ENCODE assay signal across 8 mouse cellular contexts in the genomic region with DNA sequence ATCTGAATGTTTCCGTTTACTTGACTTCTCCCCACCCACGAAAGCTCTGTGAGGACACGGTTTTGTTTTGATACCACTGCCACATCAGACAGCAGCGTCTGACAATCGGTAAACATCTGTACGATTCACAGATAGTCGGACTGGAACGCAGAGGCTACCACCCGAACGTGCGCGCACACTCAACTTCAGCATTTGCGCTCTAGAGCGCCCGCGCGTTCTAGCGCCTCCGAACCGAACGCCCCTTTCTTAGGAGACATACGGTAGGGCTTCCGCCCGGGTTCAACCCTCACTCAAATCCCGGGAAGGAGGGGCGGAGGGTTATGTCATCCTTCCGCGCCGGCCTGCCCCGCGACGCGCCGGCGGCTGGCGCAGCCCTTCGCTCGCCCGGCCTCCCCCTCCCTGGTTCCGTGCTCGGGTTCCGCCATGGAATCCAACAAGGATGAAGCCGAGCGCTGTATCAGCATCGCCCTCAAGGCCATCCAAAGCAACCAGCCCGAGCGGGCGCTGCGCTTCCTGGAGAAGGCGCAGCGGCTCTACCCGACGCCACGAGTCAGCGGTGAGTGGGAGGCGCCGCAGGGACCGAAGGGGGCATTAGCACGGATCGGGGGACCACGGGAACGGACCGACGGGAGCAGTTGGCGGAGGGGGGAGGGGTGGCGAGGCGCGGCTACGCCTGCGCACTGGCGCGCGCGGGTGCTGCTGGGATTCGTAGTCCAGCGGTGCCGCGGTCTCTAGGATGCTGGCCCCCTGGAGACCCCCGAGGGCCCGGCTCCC. TPM values are rescaled to one million over a fixed set of nuclear protein-coding genes. Genes with fewer than 3 reads are reported as not detected.
DNase-seq lines count a peak whose midpoint lies in the region; ATAC-seq and TF ChIP-seq lines count a peak whose summit lies in the region.

Dnajb12 (plus strand) TSS at position 302 of the 774 bp plus-strand sequence.

- peak within 1 kb of the TSS; percentile 96 for H3K4me3 ChIP-seq in forebrain, embryonic 16.5 days (replicated peaks; ENCODE audit: low read length)
- H3K4me3 ChIP-seq in layer of hippocampus, adult 2 months: peak within 1 kb of the TSS; percentile 77
- peak within 1 kb of the TSS; percentile 91 for H3K4me3 ChIP-seq in lung, embryonic 14.5 days (ENCODE audit: low read depth, low read length)
- peak within 1 kb of the TSS; percentile 94 for H3K4me3 ChIP-seq in olfactory bulb, adult 2 months (ENCODE audit: insufficient read depth, low read depth, low read length)
- H3K4me3 ChIP-seq in thymus, adult 2 months (ENCODE audit: control insufficient read depth, insufficient read depth, low read length): peak within 1 kb of the TSS; percentile 78

- under 1% methylated on average over 76 of the region's 80 CpGs for WGBS in forebrain, embryonic 16.5 days
- 0% methylated on average over 80 of the region's 80 CpGs for WGBS in lung, embryonic 14.5 days
- WGBS in olfactory bulb, adult 2 months: under 1% methylated on average over 80 of the region's 80 CpGs
- WGBS in thymus, adult 2 months: under 1% methylated on average over 80 of the region's 80 CpGs

- peak; percentile 96 for DNase-seq in ES-CJ7 (ENCODE audit: low read depth, low spot score)
- DNase-seq in cerebellum, adult 11 months: peak; percentile 94
- DNase-seq in heart, postnatal 36 days: peak; percentile 91 to 97
- peak; percentile 94 to 96 for DNase-seq in layer of hippocampus, adult 2 months (ENCODE audit: low spot score in 2 of 2)
- DNase-seq in lung, embryonic 14.5 days: peak; percentile 99
- DNase-seq in thymus, adult 2 months: peak; percentile 94

- peak; percentile 94 for ATAC-seq in forebrain, embryonic 16.5 days
- peak; percentile 93 for ATAC-seq in lung, embryonic 14.5 days (ENCODE audit: insufficient read depth)

- peaks cover 21% of the 10 kb centered on the region for H3K4me1 ChIP-seq in forebrain, embryonic 16.5 days (replicated peaks; ENCODE audit: control insufficient read depth, insufficient read depth, low read length)
- H3K4me1 ChIP-seq in lung, embryonic 14.5 days (ENCODE audit: insufficient read depth): peaks cover 7% of the 10 kb centered on the region
- H3K4me1 ChIP-seq in olfactory bulb, adult 2 months (ENCODE audit: control insufficient read depth, insufficient read depth, low read length): peaks cover 9% of the 10 kb centered on the region; the same call in 1 of the 2 replicates
- H3K4me1 ChIP-seq in thymus, adult 2 months (replicated peaks; ENCODE audit: control insufficient read depth, insufficient read depth, low read length): peaks cover 2% of the 10 kb centered on the region; the same call in 1 of the 2 replicates

- TF ChIP-seq CTCF in layer of hippocampus, adult 2 months (conservative IDR thresholded peaks at IDR 0.05): no peak
- TF ChIP-seq CTCF in lung, embryonic 14.5 days (IDR thresholded peaks at IDR 0.05; ENCODE audit: low read depth): 0 out of 2 replicates have a peak, but pooled peaks have one; percentile 10
- TF ChIP-seq CTCF in olfactory bulb, adult 2 months (IDR thresholded peaks at IDR 0.05; ENCODE audit: insufficient read depth, low read depth, low read length): no peak
- 0 out of 2 replicates have a peak, but pooled peaks have one; percentile 31 for TF ChIP-seq CTCF in thymus, adult 2 months (IDR thresholded peaks at IDR 0.05; ENCODE audit: borderline replicate concordance, control insufficient read depth, extremely low read depth, insufficient read depth, low read length, poor library complexity)

- H3K27me3 ChIP-seq in forebrain, embryonic 16.5 days (replicated peaks; ENCODE audit: control insufficient read depth, insufficient read depth, low read length): no peaks in the 10 kb centered on the region
- H3K27me3 ChIP-seq in lung, embryonic 14.5 days (ENCODE audit: insufficient read depth, low read length): no peaks in the 10 kb centered on the region
- no peaks in the 10 kb centered on the region for H3K27me3 ChIP-seq in thymus, adult 2 months (ENCODE audit: control insufficient read depth, insufficient read depth, low read length)

- peak; percentile 94 for TF ChIP-seq POLR2A in olfactory bulb, adult 2 months (IDR thresholded peaks at IDR 0.05; ENCODE audit: insufficient read depth, low read depth, low read length)
- peak; percentile 72 for TF ChIP-seq POLR2A in thymus, adult 2 months (IDR thresholded peaks at IDR 0.05; ENCODE audit: control insufficient read depth, extremely low read depth, insufficient read depth, low read length, poor library complexity)

- H3K9ac ChIP-seq in forebrain, embryonic 16.5 days (replicated peaks; ENCODE audit: low read depth, low read length): peak within 1 kb of the TSS; percentile 99
- H3K9ac ChIP-seq in lung, embryonic 14.5 days: peak within 1 kb of the TSS; percentile 98

- no peaks in the 10 kb centered on the region for H3K9me3 ChIP-seq in forebrain, embryonic 16.5 days (ENCODE audit: control insufficient read depth, low read length)
- no peaks in the 10 kb centered on the region for H3K9me3 ChIP-seq in lung, embryonic 14.5 days (ENCODE audit: low read depth, low read length)

- H3K4me2 ChIP-seq in forebrain, embryonic 16.5 days (ENCODE audit: low read length): peak within 1 kb of the TSS; percentile 83
- peak within 1 kb of the TSS; percentile 85 for H3K4me2 ChIP-seq in lung, embryonic 14.5 days

- intact Hi-C loops in heart, postnatal 36 days (cut with DNase I): no loop called here

- no peaks in the 10 kb centered on the region for H3K36me3 ChIP-seq in forebrain, embryonic 16.5 days (ENCODE audit: control insufficient read depth, insufficient read depth)
- peaks cover 8% of the 10 kb centered on the region; the same call in 1 of the 2 replicates for H3K36me3 ChIP-seq in lung, embryonic 14.5 days (ENCODE audit: insufficient read depth)
- H3K36me3 ChIP-seq in thymus, adult 2 months (ENCODE audit: control insufficient read depth, insufficient read depth, low read length): no peaks in the 10 kb centered on the region

- peak within 1 kb of the TSS; percentile 100 for H3K27ac ChIP-seq in forebrain, embryonic 16.5 days (ENCODE audit: low read length)
- H3K27ac ChIP-seq in layer of hippocampus, adult 2 months: peak within 1 kb of the TSS; percentile 100
- H3K27ac ChIP-seq in lung, embryonic 14.5 days (ENCODE audit: low read depth): peak within 1 kb of the TSS; percentile 100
- H3K27ac ChIP-seq in olfactory bulb, adult 2 months (ENCODE audit: insufficient read depth, low read depth, low read length): peak within 1 kb of the TSS; percentile 99
- H3K27ac ChIP-seq in thymus, adult 2 months (ENCODE audit: control insufficient read depth, insufficient read depth, low read length): peak within 1 kb of the TSS; percentile 79

RNA-seq across cellular contexts. Expression of gene Dnajb12, which starts in this region (rescaled TPM):
- 18.5 and 21.2 TPM in 2 replicates for polyA plus RNA-seq in forebrain, embryonic 16.5 days (2015; fragmentation: Nextera tagmentation; extraction: Ambion mirVana)
- total RNA-seq in heart, postnatal 36 days (2021): 10 to 100 TPM; 39.8 to 43.5 TPM
- 10 to 100 TPM; 54.4 to 56.8 TPM for total RNA-seq in layer of hippocampus, adult 2 months (2021)
- 26.7 and 28.1 TPM in 2 replicates for polyA plus RNA-seq in lung, embryonic 14.5 days (2014; fragmentation: Nextera tagmentation; extraction: Ambion mirVana)
- not detected in 2 replicates for polyA plus RNA-seq in olfactory bulb, adult 2 months (2012; ENCODE audit: insufficient read depth, insufficient read length, low replicate concordance, missing spikeins)
- 44.6 and 50.4 TPM in 2 replicates for polyA plus RNA-seq in thymus, adult 2 months (2012; rRNA removed)

Comparison
In these comparisons a context has a peak if more than half of its experiments do, and no peak if none do; other contexts are left out.
1. Peak in every context shown above with its lines: DNase-seq, ATAC-seq, H3K4me3 ChIP-seq and H3K27ac ChIP-seq.
2. CTCF ChIP-seq: peak in lung, embryonic 14.5 days (single experiment) and thymus, adult 2 months (single experiment); none in layer of hippocampus, adult 2 months (single experiment) and olfactory bulb, adult 2 months (single experiment).